Comparison of ENCODE assay signal across 24 mouse cellular contexts in genomic region chr6:82893415-82893814, GRCm38 (mm10). TPM values are rescaled to one million over a fixed set of nuclear protein-coding genes. Genes with fewer than 3 reads are reported as not detected.
DNase-seq lines count a peak whose midpoint lies in the region; ATAC-seq and TF ChIP-seq lines count a peak whose summit lies in the region.
"Had no signal": no experiment of that assay in that cellular context is flagged by ENCODE, and none has a peak within 500 bp of the region (broad histone marks: within the 10 kb centered on the region; RNA-seq: fewer than 3 reads in every experiment).

No protein-coding gene starts in this region.

- 0 out of 2 replicates have a peak, but pooled peaks cover 2% of the 10 kb centered on the region for H3K9me3 ChIP-seq in kidney, embryonic 14.5 days (ENCODE audit: control insufficient read depth, low read length)
- H3K9me3 ChIP-seq in kidney, embryonic 16.5 days (ENCODE audit: low read length), result no peaks in the 10 kb centered on the region
- H3K9me3 ChIP-seq: embryonic facial prominence, embryonic 13.5 days; embryonic facial prominence, embryonic 15.5 days; forebrain, embryonic 10.5 days; forebrain, embryonic 13.5 days; forebrain, embryonic 15.5 days had no signal

- no peak for DNase-seq in kidney, adult 8-10 months
- no peak for DNase-seq in kidney, adult 18-20 months
- DNase-seq in Muller cell, postnatal 12 days (ENCODE audit: inconsistent ontology term), result peak; percentile 19
- no peak for DNase-seq in Patski (ENCODE audit: low read depth, low spot score)
- DNase-seq in urinary bladder, postnatal 36 days (ENCODE audit: low spot score in 2 of 2), result no peak
- DNase-seq: adrenal gland, adult 2 months; adrenal gland, postnatal 10 days; adrenal gland, postnatal 25 days; cerebellum, adult 11 months; cerebellum, adult 18-20 months; cerebellum, adult 8-10 months; cerebellum, adult 9-11 months; cerebellum, postnatal 14 days; cerebellum, postnatal 36 days; embryo, embryonic 11 days; forebrain, postnatal 0 days had no signal

- CTCF ChIA-PET in Patski (lab: Charles Lee), result no interaction called here

- H3K27ac ChIP-seq in kidney, embryonic 14.5 days (ENCODE audit: low read depth, low read length), result peak overlapping the region; percentile 69; the same call in 1 of the 2 replicates
- peak overlapping the region; percentile 73; the same call in 1 of the 2 replicates for H3K27ac ChIP-seq in kidney, embryonic 16.5 days (ENCODE audit: low read length)
- H3K27ac ChIP-seq: embryonic facial prominence, embryonic 13.5 days; embryonic facial prominence, embryonic 15.5 days; forebrain, embryonic 10.5 days; forebrain, embryonic 13.5 days; forebrain, embryonic 15.5 days had no signal

- H3K4me3 ChIP-seq in kidney, embryonic 14.5 days (ENCODE audit: low read length), result no peak overlapping the region
- no peak overlapping the region for H3K4me3 ChIP-seq in kidney, embryonic 16.5 days (ENCODE audit: low read length)
- H3K4me3 ChIP-seq: embryonic facial prominence, embryonic 13.5 days; embryonic facial prominence, embryonic 15.5 days; erythroblast, embryonic 14.5 days; forebrain, embryonic 10.5 days; forebrain, embryonic 13.5 days; forebrain, embryonic 15.5 days had no signal

- no peak overlapping the region for H3K9ac ChIP-seq in kidney, embryonic 14.5 days (ENCODE audit: low read depth, low read length)
- no peak overlapping the region for H3K9ac ChIP-seq in kidney, embryonic 16.5 days (replicated peaks; ENCODE audit: low read length)
- H3K9ac ChIP-seq: embryonic facial prominence, embryonic 13.5 days; embryonic facial prominence, embryonic 15.5 days; forebrain, embryonic 13.5 days; forebrain, embryonic 15.5 days; forebrain, postnatal 0 days had no signal

- TF ChIP-seq CTCF in Patski (IDR thresholded peaks at IDR 0.05), result no peak

- 18% methylated on average over 3 of the region's 3 CpGs for WGBS in kidney, embryonic 14.5 days
- 19% methylated on average over 3 of the region's 3 CpGs for WGBS in kidney, embryonic 16.5 days

- in situ Hi-C loops in Patski (cut with MboI; ENCODE audit: low pct_unique_long_range_greater_than_20kb), result loop anchor here (5.0 to 25.0 kb wide), 4 partner anchors 151 to 906 kb away; no protein-coding TSS in a partner anchor

- no peaks in the 10 kb centered on the region for H3K27me3 ChIP-seq in kidney, embryonic 14.5 days (ENCODE audit: control insufficient read depth, insufficient read depth, low read length)
- no peaks in the 10 kb centered on the region; the same call in 1 of the 2 replicates for H3K27me3 ChIP-seq in kidney, embryonic 16.5 days (ENCODE audit: insufficient read depth, low read length)
- H3K27me3 ChIP-seq in Patski, result no peaks in the 10 kb centered on the region
- H3K27me3 ChIP-seq: embryonic facial prominence, embryonic 13.5 days; embryonic facial prominence, embryonic 15.5 days; forebrain, embryonic 13.5 days; forebrain, embryonic 15.5 days had no signal

- peak; percentile 53; the same call in 1 of the 2 replicates for ATAC-seq in kidney, embryonic 14.5 days (ENCODE audit: low FRiP score, low TSS enrichment)
- ATAC-seq in kidney, embryonic 16.5 days (ENCODE audit: low FRiP score, low TSS enrichment), result peak; percentile 72; the same call in 1 of the 2 replicates
- peak; percentile 52 for ATAC-seq in Patski
- ATAC-seq: forebrain, embryonic 13.5 days; forebrain, embryonic 15.5 days; forebrain, postnatal 0 days had no signal

- POLR2A ChIA-PET in Patski (lab: Charles Lee), result no interaction called here

- peaks cover 4% of the 10 kb centered on the region; the same call in 1 of the 2 replicates for H3K4me1 ChIP-seq in kidney, embryonic 14.5 days (ENCODE audit: control insufficient read depth, insufficient read depth, low read length)
- peaks cover 8% of the 10 kb centered on the region for H3K4me1 ChIP-seq in kidney, embryonic 16.5 days (ENCODE audit: insufficient read depth, low read length)
- H3K4me1 ChIP-seq: embryonic facial prominence, embryonic 15.5 days; forebrain, embryonic 13.5 days; forebrain, embryonic 15.5 days had no signal

- no peak overlapping the region for H3K4me2 ChIP-seq in kidney, embryonic 14.5 days (replicated peaks; ENCODE audit: low read depth, low read length)
- H3K4me2 ChIP-seq in kidney, embryonic 16.5 days (replicated peaks; ENCODE audit: low read depth, low read length), result no peak overlapping the region
- H3K4me2 ChIP-seq: embryonic facial prominence, embryonic 13.5 days; embryonic facial prominence, embryonic 15.5 days; forebrain, embryonic 13.5 days; forebrain, embryonic 15.5 days had no signal

- H3K36me3 ChIP-seq in kidney, embryonic 14.5 days (ENCODE audit: control insufficient read depth, insufficient read depth, low read length), result no peaks in the 10 kb centered on the region
- H3K36me3 ChIP-seq in kidney, embryonic 16.5 days (ENCODE audit: insufficient read depth, low read length), result no peaks in the 10 kb centered on the region
- H3K36me3 ChIP-seq: embryonic facial prominence, embryonic 13.5 days; embryonic facial prominence, embryonic 15.5 days; forebrain, embryonic 10.5 days; forebrain, embryonic 15.5 days had no signal

RNA-seq across cellular contexts. Expression of gene Sema4f, which starts 46.2 kb away (rescaled TPM):
- 0.57 and 0.87 TPM in 2 replicates for polyA plus RNA-seq in kidney, embryonic 14.5 days (2014; fragmentation: Nextera tagmentation; extraction: Ambion mirVana)
- polyA plus RNA-seq in kidney, embryonic 16.5 days (2015; fragmentation: Nextera tagmentation; extraction: Ambion mirVana), result 1.1 and 1.6 TPM in 2 replicates
- polyA plus RNA-seq in Patski (2021), result 2.1 TPM
- polyA plus RNA-seq: erythroblast, embryonic 14.5 days had no signal

RNA-seq across cellular contexts. Expression of gene M1ap, which starts 53.3 kb away (rescaled TPM):
- 0.28 and 0.77 TPM in 2 replicates for polyA plus RNA-seq in kidney, embryonic 14.5 days (2014; fragmentation: Nextera tagmentation; extraction: Ambion mirVana)
- 0.29 and 0.69 TPM in 2 replicates for polyA plus RNA-seq in kidney, embryonic 16.5 days (2015; fragmentation: Nextera tagmentation; extraction: Ambion mirVana)
- not detected for polyA plus RNA-seq in Patski (2021)
- polyA plus RNA-seq: adrenal gland, adult 2 months; forebrain, embryonic 13.5 days; forebrain, embryonic 15.5 days had no signal
